Mouse (Mus musculus): ENCODE data around the gene Ankrd44.

Gene Ankrd44

DNA sequence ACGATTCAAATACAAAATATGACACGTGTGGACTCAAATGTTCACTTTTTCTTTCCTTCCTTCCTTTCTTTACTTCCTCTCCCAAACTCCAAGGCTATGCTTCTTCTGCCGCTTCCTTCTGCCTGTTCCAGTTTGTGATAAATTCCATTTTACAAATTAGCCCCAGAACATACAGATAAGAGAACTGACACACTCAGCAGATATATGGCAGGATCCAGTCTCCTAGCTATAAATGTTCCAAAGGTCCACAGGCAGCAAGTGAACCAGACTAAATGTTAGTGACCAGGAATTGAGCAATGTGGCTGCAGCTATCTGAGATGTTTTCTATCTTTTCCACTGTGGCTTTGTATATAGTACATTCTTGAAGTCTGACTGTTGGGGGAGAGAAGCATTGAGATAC, 168.9 kb downstream of the Ankrd44 start:
- no peak for DNase-seq (ENCODE audit: low spot score)

GRCm38 (mm10) chr1:54755690-54756365, 170.4 kb downstream of the Ankrd44 start:
- DNase-seq (ENCODE audit: low spot score) = no peak

DNA sequence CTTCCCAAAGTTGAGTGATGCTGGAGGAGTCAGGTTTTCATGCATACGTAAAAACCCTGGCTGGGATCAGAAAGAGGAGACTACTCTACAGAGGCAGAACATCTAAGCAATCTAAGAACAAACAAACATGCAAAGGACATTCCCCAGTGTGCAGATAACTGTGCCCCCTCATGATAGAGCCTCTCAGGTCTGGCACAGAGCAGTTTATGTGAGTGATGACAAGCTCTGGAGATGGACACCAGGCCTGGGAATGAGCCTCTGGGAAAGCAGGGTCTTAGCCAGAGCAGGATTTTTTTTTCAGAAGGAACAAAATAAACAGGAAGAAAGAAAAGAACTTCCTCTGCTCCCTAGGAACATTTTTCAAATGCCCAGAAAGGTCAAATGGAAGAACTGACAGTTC, 176.2 kb downstream of the Ankrd44 start:
- no peak for DNase-seq (ENCODE audit: low spot score)

DNA sequence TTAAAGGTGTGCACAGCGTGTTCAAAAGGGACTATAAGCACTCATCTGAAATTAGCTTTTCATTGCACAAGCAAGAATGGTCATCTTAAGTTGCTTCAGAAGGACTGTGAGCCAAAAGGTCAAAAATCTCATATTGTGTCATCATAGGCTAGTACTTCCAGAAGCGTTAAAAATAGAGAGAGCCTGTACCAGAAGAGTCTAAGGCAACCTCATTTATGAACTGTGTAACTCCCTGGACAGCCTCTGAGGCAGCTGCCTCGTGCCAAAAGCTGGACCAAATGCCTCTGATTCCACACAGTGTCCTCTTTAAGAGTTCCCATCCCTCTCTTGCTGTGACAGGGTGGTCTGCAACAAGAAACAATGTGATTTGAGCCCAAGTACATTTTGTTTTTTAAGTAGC, 176.7 kb downstream of the Ankrd44 start:
- DNase-seq (ENCODE audit: low spot score) = no peak

DNA sequence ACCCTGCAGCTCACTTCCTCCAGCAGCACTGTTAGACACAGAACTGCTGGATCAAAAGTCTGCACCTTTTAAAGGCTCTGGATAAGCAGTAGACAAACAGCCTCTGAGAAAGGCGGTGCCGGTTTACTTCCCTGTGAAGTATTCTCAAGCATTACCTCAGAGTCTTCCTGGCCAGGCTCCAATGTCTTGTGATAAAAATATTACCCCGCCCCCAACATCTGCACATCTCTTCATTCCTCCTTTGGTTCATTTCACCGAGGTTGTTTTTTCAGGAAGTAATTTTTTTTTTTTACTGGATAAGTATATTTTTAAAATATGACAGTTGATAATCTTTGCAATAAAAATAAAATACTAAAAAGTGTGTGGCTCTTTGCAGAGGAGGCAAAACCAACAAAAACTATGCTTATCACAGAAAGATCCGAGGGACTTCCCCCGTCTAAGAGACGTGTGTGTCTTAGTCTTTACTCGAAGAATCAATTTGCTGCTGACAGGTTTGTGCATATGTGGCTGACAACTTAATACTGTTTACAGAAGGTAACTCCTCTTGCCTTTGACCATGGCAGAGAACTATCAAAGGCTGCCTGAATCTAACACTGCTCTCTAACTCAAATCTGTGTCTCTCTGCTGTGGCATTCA, 178.3 kb downstream of the Ankrd44 start:
- DNase-seq (ENCODE audit: low spot score) = peak; percentile 45

DNA sequence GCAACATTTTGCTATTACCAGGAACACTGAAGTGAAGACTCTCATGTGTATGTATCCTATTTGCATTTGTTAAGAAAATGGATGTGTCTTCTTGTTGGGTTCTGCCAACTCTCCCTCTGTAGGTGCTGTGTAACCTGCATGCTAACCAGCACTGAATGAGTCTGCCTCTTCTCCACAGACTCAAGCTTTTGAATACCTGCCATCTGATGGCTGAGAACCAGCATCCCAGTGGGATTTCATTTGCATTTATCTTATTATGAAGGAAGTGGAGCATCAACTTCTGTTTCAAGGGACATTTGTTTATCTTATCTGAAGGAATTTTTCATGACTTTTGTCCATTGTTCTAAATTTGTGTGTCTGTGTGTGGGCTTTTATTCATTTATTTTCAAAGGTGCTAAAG, 180.5 kb downstream of the Ankrd44 start:
- no peak for DNase-seq (ENCODE audit: low spot score)

DNA sequence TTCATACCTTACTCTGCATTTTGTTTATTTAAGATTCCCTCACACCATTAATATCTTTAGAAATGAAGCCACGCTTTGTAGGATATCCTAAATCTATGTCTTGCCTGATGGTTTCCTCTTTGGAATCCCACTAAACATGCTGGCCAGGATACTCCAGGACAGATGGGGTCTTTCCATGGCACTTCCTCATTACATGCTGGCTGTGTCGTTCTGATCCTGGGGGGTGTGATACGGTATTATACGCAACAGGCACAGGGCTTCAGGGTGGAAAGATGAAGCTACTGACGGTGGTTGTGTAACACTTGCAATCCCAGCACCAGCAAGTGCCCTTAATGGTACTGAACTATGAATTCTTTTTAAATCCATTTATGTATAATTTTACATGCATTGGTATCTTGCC, 182.0 kb downstream of the Ankrd44 start:
- DNase-seq (ENCODE audit: low spot score) = no peak

- DNase-seq (ENCODE audit: low spot score) = no peak
Observed at GRCm38 (mm10) chr1:54743072-54743471, 183.1 kb downstream of the Ankrd44 start.

- DNase-seq (ENCODE audit: low spot score) = peak; percentile 22
Observed at GRCm38 (mm10) chr1:54740936-54741335, 185.3 kb downstream of the Ankrd44 start.

DNA sequence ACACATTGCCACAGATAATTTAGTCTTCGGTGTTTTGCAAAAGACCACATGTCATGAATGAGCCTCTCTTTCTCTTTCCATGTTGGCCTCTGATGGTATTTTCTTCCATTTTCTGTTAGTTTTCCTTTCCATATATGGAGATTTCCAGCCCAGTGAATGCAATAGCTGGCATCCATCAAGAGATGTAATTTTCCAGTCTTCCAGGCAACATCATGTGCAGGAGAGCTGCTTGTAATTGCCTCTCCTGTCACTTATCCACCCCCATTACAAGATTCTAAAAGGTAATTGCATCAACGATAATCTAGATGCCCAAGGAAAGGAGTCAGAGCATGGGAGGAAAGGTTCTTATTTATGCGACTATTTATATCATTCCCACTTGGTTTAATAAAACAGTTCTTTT, 188.7 kb downstream of the Ankrd44 start:
- no peak for DNase-seq (ENCODE audit: low spot score)

DNA sequence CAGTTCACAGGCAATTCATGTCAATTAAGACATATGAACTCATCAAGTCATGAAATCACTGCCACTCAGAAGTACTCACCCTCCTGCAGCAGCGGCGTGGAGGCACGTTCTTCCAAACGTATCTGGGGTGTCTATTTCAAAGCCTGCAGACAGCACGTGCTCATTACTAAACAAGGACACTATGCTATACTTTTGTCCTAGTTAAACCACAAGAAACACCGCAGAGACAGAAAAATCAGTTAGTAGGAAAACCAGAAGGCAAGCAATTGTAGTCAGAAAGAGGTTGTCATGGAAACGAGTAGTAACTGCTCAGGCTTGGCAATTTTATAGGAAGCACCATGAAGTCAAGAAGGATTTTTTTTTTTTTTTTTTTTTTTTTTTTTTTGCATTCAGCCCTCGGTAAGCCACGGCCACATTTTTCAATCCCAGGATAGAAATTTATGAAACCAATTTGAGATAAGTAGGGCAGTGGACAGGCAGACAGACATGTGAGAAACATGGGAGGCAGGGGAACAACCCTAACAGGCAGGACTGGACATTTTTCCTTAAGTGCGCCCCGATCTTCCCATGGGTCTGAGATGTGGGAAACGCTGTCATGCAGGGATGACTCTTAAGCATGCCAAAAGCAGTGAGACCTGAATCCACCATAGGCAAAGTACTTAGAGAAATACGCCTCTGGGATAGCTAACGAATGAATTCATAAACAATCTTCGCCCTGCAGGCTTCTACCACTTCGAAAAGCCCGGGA, 191.1 kb downstream of the Ankrd44 start:
- DNase-seq (ENCODE audit: low spot score) = no peak

DNA sequence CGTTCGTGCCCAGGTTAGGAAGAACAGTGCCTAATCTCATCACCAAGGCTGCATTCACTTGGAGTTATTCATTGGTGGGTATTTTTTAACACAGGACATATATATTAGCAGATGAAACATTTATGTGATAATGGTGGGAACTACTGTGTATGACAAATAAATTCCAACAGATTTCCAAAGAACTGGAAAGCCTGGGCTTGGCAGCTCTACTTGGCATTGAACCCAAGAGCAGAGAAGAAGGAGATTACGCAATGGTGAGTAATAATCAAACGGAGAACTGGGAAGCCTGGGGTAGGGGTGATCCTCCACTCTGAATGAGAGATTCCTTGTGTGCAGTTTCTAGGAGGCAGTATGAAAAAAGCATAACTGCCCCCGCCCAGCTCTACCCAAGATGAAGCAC, 196.9 kb downstream of the Ankrd44 start:
- DNase-seq (ENCODE audit: low spot score) = peak; percentile 51

DNA sequence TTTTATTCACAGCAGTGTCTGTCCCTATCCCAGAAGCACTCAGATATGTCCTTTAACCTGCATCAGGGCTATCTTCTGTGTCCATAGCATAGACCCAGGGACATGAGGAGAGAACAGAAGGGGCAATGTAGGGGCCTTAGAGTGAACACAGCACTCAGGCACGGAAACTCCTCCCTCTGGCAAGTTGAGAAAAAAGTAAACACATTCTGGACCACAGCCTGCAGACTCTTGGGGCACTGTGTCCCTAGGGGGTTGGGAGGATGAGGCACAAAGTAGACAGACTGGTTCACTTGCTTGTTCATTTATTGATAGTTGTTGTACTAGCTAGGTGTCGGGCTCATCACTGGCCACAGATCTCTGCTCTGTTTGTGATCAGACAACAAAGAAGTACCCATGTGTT, 199.6 kb downstream of the Ankrd44 start:
- DNase-seq (ENCODE audit: low spot score) = no peak

DNA sequence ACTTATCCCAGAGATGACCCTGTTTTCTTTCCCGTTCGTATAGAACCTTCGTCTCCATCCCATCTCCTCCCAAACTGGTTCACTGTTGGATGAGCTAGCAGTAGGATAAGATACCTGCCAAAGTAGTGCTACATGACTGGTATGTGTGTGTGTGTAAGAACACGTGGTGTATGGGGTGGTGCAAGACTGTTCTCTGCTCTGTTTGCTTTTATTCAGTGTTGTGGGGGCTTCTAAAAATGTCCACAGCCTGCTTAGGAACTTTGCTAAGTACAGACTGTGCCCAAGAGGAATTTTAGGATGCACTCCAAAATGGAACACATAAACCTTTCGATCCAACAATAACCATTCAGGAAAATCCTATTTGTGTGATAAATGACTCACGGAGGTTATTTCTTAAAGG, 209.3 kb downstream of the Ankrd44 start:
- no peak for DNase-seq (ENCODE audit: low spot score)

- no peak for DNase-seq (ENCODE audit: low spot score)
Observed at GRCm38 (mm10) chr1:54715061-54715760, 211.0 kb downstream of the Ankrd44 start.

GRCm38 (mm10) chr1:54713231-54714173, 212.7 kb downstream of the Ankrd44 start:
- peak; percentile 15 for DNase-seq (ENCODE audit: low spot score)

DNA sequence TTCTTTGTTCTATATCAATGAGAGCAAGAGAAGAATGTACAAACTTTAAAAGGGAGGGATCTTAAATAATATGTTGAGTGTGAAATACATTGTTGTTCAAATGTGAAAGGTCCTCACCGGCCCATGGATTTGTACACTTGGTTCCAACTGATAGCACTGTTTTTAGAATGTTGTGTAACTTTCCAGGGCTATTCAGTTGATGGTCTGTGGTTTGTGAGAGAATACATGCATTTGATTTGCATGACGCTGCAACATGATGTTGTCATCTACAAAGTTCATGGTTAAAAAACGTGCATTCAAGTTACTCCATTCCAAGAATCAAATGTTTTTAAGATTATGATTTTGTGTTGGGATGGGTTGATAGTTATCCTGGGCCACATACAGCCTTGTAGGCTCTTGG, 214.6 kb downstream of the Ankrd44 start:
- no peak for DNase-seq (ENCODE audit: low spot score)

GRCm38 (mm10) chr1:54710550-54710949, 215.6 kb downstream of the Ankrd44 start:
- DNase-seq (ENCODE audit: low spot score) = no peak

GRCm38 (mm10) chr1:54707888-54708565, 218.2 kb downstream of the Ankrd44 start:
- no peak for DNase-seq (ENCODE audit: low spot score)

GRCm38 (mm10) chr1:54707036-54707887, 218.9 kb downstream of the Ankrd44 start:
- DNase-seq (ENCODE audit: low spot score) = no peak
